Mouse (Mus musculus) forebrain, embryonic 16.5 days (tissue): Measurements from ENCODE around the gene Tmprss7. TPM values are rescaled to one million over a fixed set of nuclear protein-coding genes. Genes with fewer than 3 reads are reported as not detected.

Experiments used
- ATAC-seq: fragments of 200-750 bp; cut with Nextera tagmentation; 2 replicates; pipeline ENCODE4 v1.8.0; 2017; ENCODE audit warnings: mild to moderate bottlenecking, moderate library complexity
- H3K27ac ChIP-seq: fragments of 300-500 bp; sonication (generic); 2 replicates; pipeline ENCODE4 v1.5.1; 2014; ENCODE audit warnings: low read length, control low read depth
- H3K27me3 ChIP-seq: fragments of 300-500 bp; sonication (generic); replicated peaks from 2 replicates; pipeline ENCODE4 v1.6.1; 2014; ENCODE audit warnings: low read length; ENCODE audit not compliant: control insufficient read depth, insufficient read depth
- H3K36me3 ChIP-seq: fragments of 300-500 bp; sonication (generic); 2 replicates; pipeline ENCODE4 v1.6.1; 2014; ENCODE audit not compliant: control insufficient read depth, insufficient read depth
- H3K4me1 ChIP-seq: fragments of 300-500 bp; sonication (generic); replicated peaks from 2 replicates; pipeline ENCODE4 v1.6.1; 2014; ENCODE audit warnings: low read length; ENCODE audit not compliant: control insufficient read depth, insufficient read depth
- H3K4me2 ChIP-seq: fragments of 300-500 bp; sonication (generic); 2 replicates; pipeline ENCODE4 v1.6.1; 2014; ENCODE audit warnings: mild to moderate bottlenecking, low read length, control low read depth
- H3K4me3 ChIP-seq: fragments of 300-500 bp; sonication (generic); replicated peaks from 2 replicates; pipeline ENCODE4 v1.5.1; 2014; ENCODE audit warnings: mild to moderate bottlenecking, low read length, control low read depth
- H3K9ac ChIP-seq: fragments of 300-500 bp; sonication (generic); replicated peaks from 2 replicates; pipeline ENCODE4 v1.6.1; 2014; ENCODE audit warnings: low read depth, low read length, control low read depth
- H3K9me3 ChIP-seq: fragments of 300-500 bp; sonication (generic); 2 replicates; pipeline ENCODE4 v1.6.1; 2016; ENCODE audit warnings: low read length; ENCODE audit not compliant: control insufficient read depth
- WGBS: fragments of 180-500 bp; shearing (Covaris S2); extraction: QIAGEN DNeasy Blood & Tissue Kit; methylation state at CpG from one replicate; pipeline ENCODE4 v1.1.7; 2014; 5-methylcytosine and 5-hydroxymethylcytosine counted together
- polyA plus RNA-seq: library from polyadenylated mRNA; unstranded; fragments of >200 nt; fragmentation: Nextera tagmentation; extraction: Ambion mirVana; gene quantifications from 2 replicates; pipeline ENCODE4 v1.2.1, GENCODE M21; 2015

Tmprss7 gene
- 0.58 and 0.75 TPM in 2 replicates for polyA plus RNA-seq

GRCm38 (mm10) chr16:45693558-45693957 is at the start of gene Tmprss7:
Gene Tmprss7, minus strand, starts transcription at chr16:45693658.
- H3K4me1 ChIP-seq = peaks cover 10% of the 10 kb centered on the region
- no peak within 1 kb of the TSS for H3K4me2 ChIP-seq
- no peaks in the 10 kb centered on the region for H3K9me3 ChIP-seq
- no peak within 1 kb of the TSS for H3K27ac ChIP-seq
- no peak for ATAC-seq
- H3K4me3 ChIP-seq = no peak within 1 kb of the TSS
- WGBS = 76% methylated on average over 10 of the region's 10 CpGs
- no peaks in the 10 kb centered on the region for H3K36me3 ChIP-seq
- H3K27me3 ChIP-seq = no peaks in the 10 kb centered on the region
- no peak within 1 kb of the TSS for H3K9ac ChIP-seq

- peak within 1 kb of the TSS; percentile 93 for H3K4me3 ChIP-seq
- H3K9me3 ChIP-seq = no peaks in the 10 kb centered on the region
- peak; percentile 98 for ATAC-seq
- peaks cover 14% of the 10 kb centered on the region for H3K4me1 ChIP-seq
- H3K9ac ChIP-seq = peak within 1 kb of the TSS; percentile 98
- peak within 1 kb of the TSS; percentile 94 for H3K27ac ChIP-seq
- H3K27me3 ChIP-seq = no peaks in the 10 kb centered on the region
- under 1% methylated on average over 49 of the region's 51 CpGs for WGBS
- H3K4me2 ChIP-seq = peak within 1 kb of the TSS; percentile 59
- no peaks in the 10 kb centered on the region for H3K36me3 ChIP-seq
These were observed 49.4 kb upstream of the Tmprss7 start, which contains the start of gene Abhd10 for GRCm38 (mm10) chr16:45742615-45743476. Gene Abhd10, minus strand, starts transcription at chr16:45742955.

DNA sequence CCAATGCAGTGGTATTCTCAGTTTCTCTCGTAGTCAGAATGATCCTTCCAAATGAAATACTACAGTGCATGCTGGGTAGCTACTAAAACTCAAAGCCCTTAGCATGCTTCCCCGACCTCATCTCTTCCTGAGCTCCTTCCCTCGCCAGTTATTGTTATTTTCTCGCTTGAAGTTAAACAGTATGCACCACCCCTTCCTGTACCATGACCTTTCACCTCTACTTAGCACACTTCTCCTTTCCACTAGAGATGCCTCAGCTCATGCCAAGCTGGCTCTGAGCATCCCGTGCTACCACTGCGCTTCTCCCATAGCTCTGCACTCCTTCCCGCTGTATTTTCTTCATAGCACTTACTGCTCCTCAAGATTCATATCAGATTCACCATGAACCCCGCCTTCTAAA is 44.4 kb upstream of the Tmprss7 start:
- Histone ChIP-seq H3K36me3 (peaks cover 10% of the 10 kb centered on the region), H3K4me3 (no peak overlapping the region), H3K4me1 (peaks cover 9% of the 10 kb centered on the region), H3K27me3 (no peaks in the 10 kb centered on the region), H3K9ac (no peak overlapping the region), H3K9me3 (no peaks in the 10 kb centered on the region), H3K4me2 (no peak overlapping the region), H3K27ac (no peak overlapping the region)
- 96% methylated on average over 8 of the region's 8 CpGs for WGBS
- ATAC-seq = no peak

GRCm38 (mm10) chr16:45736724-45737123 is 43.3 kb upstream of the Tmprss7 start:
- Histone ChIP-seq H3K27ac (no peak overlapping the region), H3K36me3 (peaks cover 13% of the 10 kb centered on the region), H3K9ac (no peak overlapping the region), H3K9me3 (no peaks in the 10 kb centered on the region), H3K4me1 (peaks cover 9% of the 10 kb centered on the region), H3K4me2 (no peak overlapping the region), H3K4me3 (no peak overlapping the region), H3K27me3 (no peaks in the 10 kb centered on the region)
- WGBS = 91% methylated on average over 3 of the region's 3 CpGs
- ATAC-seq = no peak

GRCm38 (mm10) chr16:45729163-45729562 is 35.7 kb upstream of the Tmprss7 start:
- Histone ChIP-seq H3K27ac (no peak overlapping the region), H3K9me3 (no peaks in the 10 kb centered on the region), H3K4me3 (no peak overlapping the region), H3K9ac (no peak overlapping the region), H3K4me1 (peaks cover 4% of the 10 kb centered on the region; the same call in 1 of the 2 replicates), H3K27me3 (no peaks in the 10 kb centered on the region), H3K4me2 (no peak overlapping the region), H3K36me3 (peaks cover 4% of the 10 kb centered on the region; the same call in 1 of the 2 replicates)
- ATAC-seq = no peak
- 87% methylated on average over 5 of the region's 5 CpGs for WGBS

GRCm38 (mm10) chr16:45724742-45725102 is 31.3 kb upstream of the Tmprss7 start:
- Histone ChIP-seq H3K4me2 (peak overlapping the region; percentile 76), H3K4me1 (peaks cover 26% of the 10 kb centered on the region), H3K36me3 (0 out of 2 replicates have a peak, but pooled peaks cover 2% of the 10 kb centered on the region), H3K4me3 (peak overlapping the region; percentile 77), H3K27ac (peak overlapping the region; percentile 98), H3K9ac (peak overlapping the region; percentile 96), H3K9me3 (no peaks in the 10 kb centered on the region), H3K27me3 (no peaks in the 10 kb centered on the region)
- WGBS = under 1% methylated on average over 10 of the region's 10 CpGs
- ATAC-seq = peak; percentile 66

- Histone ChIP-seq H3K27me3 (no peaks in the 10 kb centered on the region), H3K4me3 (peak within 1 kb of the TSS; percentile 77), H3K9me3 (no peaks in the 10 kb centered on the region), H3K27ac (peak within 1 kb of the TSS; percentile 98), H3K4me2 (peak within 1 kb of the TSS; percentile 76), H3K4me1 (peaks cover 26% of the 10 kb centered on the region), H3K9ac (peak within 1 kb of the TSS; percentile 96), H3K36me3 (peaks cover 4% of the 10 kb centered on the region)
- WGBS = under 1% methylated on average over 30 of the region's 30 CpGs
- ATAC-seq = peak; percentile 82
These were observed 30.7 kb upstream of the Tmprss7 start, which contains the start of gene Tagln3 for GRCm38 (mm10) chr16:45724061-45724741. Gene Tagln3, minus strand, starts transcription at chr16:45724608.

GRCm38 (mm10) chr16:45723172-45723901 is 29.9 kb upstream of the Tmprss7 start:
- no peaks in the 10 kb centered on the region for H3K9me3 ChIP-seq
- peak overlapping the region; percentile 77 for H3K4me3 ChIP-seq
- peak overlapping the region; percentile 76 for H3K4me2 ChIP-seq
- peak overlapping the region; percentile 96 for H3K9ac ChIP-seq
- 28% methylated on average over 6 of the region's 6 CpGs for WGBS
- H3K27me3 ChIP-seq = no peaks in the 10 kb centered on the region
- ATAC-seq = peak; percentile 30
- H3K4me1 ChIP-seq = peaks cover 26% of the 10 kb centered on the region
- H3K27ac ChIP-seq = peak overlapping the region; percentile 98
- H3K36me3 ChIP-seq = peaks cover 11% of the 10 kb centered on the region
